Mouse (Mus musculus): ENCODE results near the gene Secisbp2. TPM values are rescaled to one million over a fixed set of nuclear protein-coding genes. Genes with fewer than 3 reads are reported as not detected.
A peak's percentile ranks its signal among the peaks of the same experiment; 100 is the strongest.
"Not testable (repeated sequence)": the region's sequence is repeated elsewhere in the genome, so short reads cannot be mapped to it uniquely, and the experiment has no call there.

The Secisbp2 gene
- polyA plus RNA-seq, 1 experiment from 2014 or later = 23.2 TPM

DNA sequence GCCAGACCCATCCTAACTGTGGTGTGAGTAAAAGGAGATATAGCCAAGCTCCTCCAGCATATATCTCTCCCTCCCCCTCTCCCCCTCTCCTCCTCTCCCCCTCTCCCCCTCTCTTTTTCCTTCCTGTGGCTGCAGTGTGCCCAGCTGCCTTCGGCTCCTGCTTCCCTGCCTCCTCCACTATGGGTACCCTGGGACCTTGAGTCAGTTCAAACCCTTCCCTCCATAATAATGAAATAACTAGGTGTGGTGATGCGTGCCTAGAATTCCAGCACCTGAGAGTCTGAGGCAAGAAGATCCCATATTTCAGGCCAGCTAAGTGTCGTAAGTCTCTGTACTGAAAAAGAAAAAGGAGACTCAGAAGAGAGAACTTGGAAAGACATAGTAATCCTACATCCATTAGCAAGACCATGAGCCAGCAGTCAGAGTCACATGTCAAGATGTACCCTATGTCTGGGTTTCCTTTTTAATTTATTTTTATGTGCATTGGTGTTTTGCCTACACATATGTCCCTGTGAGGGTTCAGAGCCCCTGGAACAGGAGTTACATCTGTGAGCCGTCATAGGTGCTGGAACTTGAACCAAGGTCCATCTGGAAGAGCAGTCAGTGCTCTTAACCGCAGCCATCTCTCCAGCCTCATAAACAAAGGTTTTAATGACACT is 18.8 kb upstream of the Secisbp2 start:
- ATAC-seq (ENCODE audit: insufficient number of reproducible peaks, low FRiP score, low TSS enrichment, low read depth) (no peak), DNase-seq (ENCODE audit: low spot score) (no peak)
- Histone ChIP-seq H3K9ac (ENCODE audit: low read length) (no peak overlapping the region), H3K9me3 (ENCODE audit: control insufficient read depth, low read length) (no peaks in the 10 kb centered on the region), H3K27ac (replicated peaks; ENCODE audit: low read depth, low read length) (no peak overlapping the region), H3K36me3 (ENCODE audit: control insufficient read depth, insufficient read depth, low read length) (no peaks in the 10 kb centered on the region), H3K27me3 (ENCODE audit: control insufficient read depth, insufficient read depth, low read length) (no peaks in the 10 kb centered on the region), H3K4me2 (ENCODE audit: low read depth, severe bottlenecking) (no peak overlapping the region), H3K4me1 (ENCODE audit: control insufficient read depth, insufficient read depth, low read length) (no peaks in the 10 kb centered on the region), H3K4me3 (ENCODE audit: low read depth, low read length) (no peak overlapping the region)
- 77% methylated on average over 5 of the region's 5 CpGs for WGBS

DNA sequence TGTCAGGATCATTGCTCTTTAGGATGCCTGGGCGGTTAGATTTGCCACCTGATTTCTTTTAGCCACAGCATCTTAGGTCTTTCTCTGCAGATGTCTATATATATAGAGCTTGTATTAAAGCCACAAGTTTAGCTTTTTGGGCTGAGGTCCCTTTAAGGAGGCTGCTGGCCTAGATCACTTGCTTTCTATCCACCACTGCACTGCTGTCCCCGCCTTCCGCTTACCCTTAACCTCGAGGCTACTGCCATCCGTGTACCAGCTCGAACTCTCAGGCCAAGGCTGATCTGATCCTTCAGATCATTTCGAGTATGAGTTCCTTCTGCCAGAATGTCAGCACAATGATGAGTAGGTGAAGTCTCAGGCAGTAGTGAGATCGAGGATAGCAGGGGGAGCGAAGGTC is 16.1 kb upstream of the Secisbp2 start:
- H3K36me3 ChIP-seq (ENCODE audit: control insufficient read depth, insufficient read depth, low read length); DNase-seq (ENCODE audit: low spot score); ATAC-seq (ENCODE audit: insufficient number of reproducible peaks, low FRiP score, low TSS enrichment, low read depth); H3K4me2 ChIP-seq (ENCODE audit: low read depth, severe bottlenecking); H3K4me1 ChIP-seq (ENCODE audit: control insufficient read depth, insufficient read depth, low read length); H3K4me3 ChIP-seq (ENCODE audit: low read depth, low read length); H3K27me3 ChIP-seq (ENCODE audit: control insufficient read depth, insufficient read depth, low read length); H3K9ac ChIP-seq (ENCODE audit: low read length); H3K9me3 ChIP-seq (ENCODE audit: control insufficient read depth, low read length); H3K27ac ChIP-seq (replicated peaks; ENCODE audit: low read depth, low read length): not testable (repeated sequence)
- WGBS = no CpG with 5 or more reads among the region's 9 CpGs

DNA sequence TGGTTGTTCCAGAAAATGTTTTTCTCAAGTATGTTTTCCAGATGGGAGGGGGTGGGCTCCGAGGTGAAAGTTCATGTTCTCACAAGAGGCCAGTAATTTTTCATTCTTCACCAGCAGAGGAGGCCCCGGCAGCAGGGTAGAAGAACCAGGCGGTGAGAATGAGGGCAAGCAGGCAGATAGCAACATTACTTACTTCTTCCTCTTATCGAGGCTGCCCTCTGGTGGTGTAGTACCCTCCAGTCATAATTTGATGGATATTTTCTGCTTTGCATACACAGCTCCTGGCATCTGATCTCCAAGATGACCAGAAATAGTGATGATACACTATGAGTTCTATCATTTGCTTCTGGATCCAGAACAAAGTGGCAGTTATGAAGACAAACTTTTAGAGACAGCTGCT is 12.5 kb upstream of the Secisbp2 start:
- ATAC-seq (ENCODE audit: insufficient number of reproducible peaks, low FRiP score, low TSS enrichment, low read depth) (no peak), DNase-seq (ENCODE audit: low spot score) (no peak)
- no peak overlapping the region for H3K27ac ChIP-seq (replicated peaks; ENCODE audit: low read depth, low read length)
- H3K4me2 ChIP-seq (ENCODE audit: low read depth, severe bottlenecking) = no peak overlapping the region
- no peaks in the 10 kb centered on the region for H3K27me3 ChIP-seq (ENCODE audit: control insufficient read depth, insufficient read depth, low read length)
- no peaks in the 10 kb centered on the region for H3K36me3 ChIP-seq (ENCODE audit: control insufficient read depth, insufficient read depth, low read length)
- no peaks in the 10 kb centered on the region for H3K4me1 ChIP-seq (ENCODE audit: control insufficient read depth, insufficient read depth, low read length)
- H3K9me3 ChIP-seq (ENCODE audit: control insufficient read depth, low read length) = no peaks in the 10 kb centered on the region
- no peak overlapping the region for H3K9ac ChIP-seq (ENCODE audit: low read length)
- 90% methylated on average over 4 of the region's 4 CpGs for WGBS
- H3K4me3 ChIP-seq (ENCODE audit: low read depth, low read length) = no peak overlapping the region

DNA sequence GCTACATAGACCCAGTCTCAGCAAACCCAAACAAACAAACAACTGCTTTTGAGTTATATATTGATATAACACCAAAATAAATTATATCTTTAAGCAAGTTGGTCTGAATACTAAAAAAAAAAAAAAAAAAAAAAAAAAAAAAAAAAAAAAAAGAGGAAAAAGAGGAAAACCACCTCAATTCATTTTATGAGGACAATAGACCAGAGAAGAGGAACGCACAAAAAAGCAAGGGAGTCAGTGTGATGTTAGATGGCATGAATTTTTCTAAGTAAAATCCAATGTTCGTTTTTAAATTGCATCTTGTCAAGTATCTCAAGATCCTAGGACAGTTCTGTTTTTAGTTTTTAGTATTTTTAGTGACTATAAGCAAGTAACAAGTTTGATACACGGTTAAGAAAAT is 10.1 kb upstream of the Secisbp2 start:
- ATAC-seq (ENCODE audit: insufficient number of reproducible peaks, low FRiP score, low TSS enrichment, low read depth) = no peak
- Histone ChIP-seq H3K4me2 (ENCODE audit: low read depth, severe bottlenecking) (no peak overlapping the region), H3K27me3 (ENCODE audit: control insufficient read depth, insufficient read depth, low read length) (no peaks in the 10 kb centered on the region), H3K36me3 (ENCODE audit: control insufficient read depth, insufficient read depth, low read length) (no peaks in the 10 kb centered on the region), H3K27ac (replicated peaks; ENCODE audit: low read depth, low read length) (no peak overlapping the region), H3K9me3 (ENCODE audit: control insufficient read depth, low read length) (no peaks in the 10 kb centered on the region), H3K4me3 (ENCODE audit: low read depth, low read length) (no peak overlapping the region), H3K9ac (ENCODE audit: low read length) (no peak overlapping the region), H3K4me1 (ENCODE audit: control insufficient read depth, insufficient read depth, low read length) (no peaks in the 10 kb centered on the region)
- 92% methylated on average over 3 of the region's 3 CpGs for WGBS
- no peak for DNase-seq (ENCODE audit: low spot score)

DNA sequence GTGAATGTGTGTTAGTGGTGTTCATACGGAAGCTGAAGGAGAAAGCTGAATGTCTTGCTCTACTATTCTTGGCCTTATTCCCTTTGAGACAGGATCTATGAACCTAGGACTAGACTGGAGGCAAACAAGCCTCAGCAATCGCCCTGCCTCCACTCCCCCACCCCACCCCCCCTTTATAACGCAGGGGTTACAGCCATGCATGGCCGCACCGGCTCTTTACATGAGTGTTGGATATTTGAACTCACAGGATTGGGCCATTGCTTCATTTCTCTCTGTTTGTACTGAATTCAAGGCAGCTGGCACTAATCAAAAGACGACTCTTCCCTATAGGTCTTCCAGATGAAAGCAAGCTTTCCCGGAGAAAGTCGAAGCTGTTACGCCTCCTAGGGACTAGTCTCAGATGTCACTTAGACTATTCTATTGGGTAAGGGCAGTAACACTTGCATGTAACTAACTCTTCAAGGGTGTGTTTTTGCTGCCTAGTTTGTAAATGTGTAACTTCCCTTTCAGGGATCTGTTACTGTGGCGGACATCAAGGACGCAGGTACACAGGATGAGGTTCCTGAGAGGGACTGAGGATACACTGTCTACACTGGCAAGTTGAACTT is 9.2 kb upstream of the Secisbp2 start:
- Histone ChIP-seq H3K9ac (ENCODE audit: low read length) (no peak overlapping the region), H3K27me3 (ENCODE audit: control insufficient read depth, insufficient read depth, low read length) (no peaks in the 10 kb centered on the region), H3K4me1 (ENCODE audit: control insufficient read depth, insufficient read depth, low read length) (peaks cover 3% of the 10 kb centered on the region; the same call in 1 of the 2 replicates), H3K27ac (replicated peaks; ENCODE audit: low read depth, low read length) (no peak overlapping the region), H3K9me3 (ENCODE audit: control insufficient read depth, low read length) (no peaks in the 10 kb centered on the region), H3K36me3 (ENCODE audit: control insufficient read depth, insufficient read depth, low read length) (no peaks in the 10 kb centered on the region), H3K4me2 (ENCODE audit: low read depth, severe bottlenecking) (no peak overlapping the region), H3K4me3 (ENCODE audit: low read depth, low read length) (no peak overlapping the region)
- DNase-seq (ENCODE audit: low spot score) (no peak), ATAC-seq (ENCODE audit: insufficient number of reproducible peaks, low FRiP score, low TSS enrichment, low read depth) (no peak)
- WGBS = 29% methylated on average over 11 of the region's 11 CpGs

DNA sequence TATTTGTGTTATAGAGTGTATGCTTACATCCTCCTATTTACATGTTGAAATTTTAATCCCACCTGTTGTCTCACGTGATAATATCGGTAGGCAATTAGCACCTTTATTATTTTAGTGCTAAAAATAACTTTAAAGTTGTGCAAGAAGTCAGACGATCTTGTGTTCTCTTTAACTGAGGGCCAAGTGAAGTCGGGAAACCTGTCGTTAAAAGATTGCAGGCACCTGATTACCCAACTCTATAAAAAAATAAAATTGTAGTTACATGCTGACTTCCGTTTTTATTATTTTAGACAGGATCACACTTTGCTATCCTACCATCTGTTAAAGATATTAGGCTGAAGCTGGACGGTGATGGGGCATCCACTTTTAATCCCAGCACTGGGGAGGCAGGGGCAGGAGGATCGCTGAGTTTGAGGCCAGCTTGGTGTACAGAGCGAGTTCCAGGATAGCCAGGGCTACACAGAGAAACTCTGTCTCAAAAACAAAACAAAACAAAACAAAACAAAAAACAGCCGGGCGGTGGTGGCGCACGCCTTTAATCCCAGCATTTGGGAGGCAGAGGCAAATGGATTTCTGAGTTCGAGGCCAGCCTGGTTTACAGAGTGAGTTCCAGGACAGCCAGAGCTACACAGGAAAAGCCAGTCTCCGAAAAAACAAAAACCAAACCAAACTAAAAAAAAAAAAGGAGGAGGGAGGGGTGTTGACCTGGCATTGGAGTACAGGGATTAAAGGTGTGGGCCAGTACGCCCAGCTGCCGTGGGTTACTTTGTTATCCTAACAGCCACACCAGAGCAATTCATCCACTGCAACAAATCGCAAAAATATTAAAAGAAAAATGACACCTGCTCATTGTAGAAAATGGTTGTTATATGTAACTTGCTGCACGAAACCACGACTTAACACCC is 7.3 kb upstream of the Secisbp2 start:
- Histone ChIP-seq H3K4me1 (ENCODE audit: control insufficient read depth, insufficient read depth, low read length) (peaks cover 3% of the 10 kb centered on the region; the same call in 1 of the 2 replicates), H3K4me3 (ENCODE audit: low read depth, low read length) (peak overlapping the region; percentile 61), H3K27me3 (ENCODE audit: control insufficient read depth, insufficient read depth, low read length) (no peaks in the 10 kb centered on the region), H3K36me3 (ENCODE audit: control insufficient read depth, insufficient read depth, low read length) (no peaks in the 10 kb centered on the region), H3K9ac (ENCODE audit: low read length) (peak overlapping the region; percentile 58; the same call in 1 of the 2 replicates), H3K27ac (replicated peaks; ENCODE audit: low read depth, low read length) (peak overlapping the region; percentile 47; the same call in 1 of the 2 replicates), H3K4me2 (ENCODE audit: low read depth, severe bottlenecking) (peak overlapping the region; percentile 47), H3K9me3 (ENCODE audit: control insufficient read depth, low read length) (no peaks in the 10 kb centered on the region)
- 48% methylated on average over 20 of the region's 20 CpGs for WGBS
- DNase-seq (ENCODE audit: low spot score) (no peak), ATAC-seq (ENCODE audit: insufficient number of reproducible peaks, low FRiP score, low TSS enrichment, low read depth) (peak; percentile 18; the same call in 1 of the 2 replicates)

DNA sequence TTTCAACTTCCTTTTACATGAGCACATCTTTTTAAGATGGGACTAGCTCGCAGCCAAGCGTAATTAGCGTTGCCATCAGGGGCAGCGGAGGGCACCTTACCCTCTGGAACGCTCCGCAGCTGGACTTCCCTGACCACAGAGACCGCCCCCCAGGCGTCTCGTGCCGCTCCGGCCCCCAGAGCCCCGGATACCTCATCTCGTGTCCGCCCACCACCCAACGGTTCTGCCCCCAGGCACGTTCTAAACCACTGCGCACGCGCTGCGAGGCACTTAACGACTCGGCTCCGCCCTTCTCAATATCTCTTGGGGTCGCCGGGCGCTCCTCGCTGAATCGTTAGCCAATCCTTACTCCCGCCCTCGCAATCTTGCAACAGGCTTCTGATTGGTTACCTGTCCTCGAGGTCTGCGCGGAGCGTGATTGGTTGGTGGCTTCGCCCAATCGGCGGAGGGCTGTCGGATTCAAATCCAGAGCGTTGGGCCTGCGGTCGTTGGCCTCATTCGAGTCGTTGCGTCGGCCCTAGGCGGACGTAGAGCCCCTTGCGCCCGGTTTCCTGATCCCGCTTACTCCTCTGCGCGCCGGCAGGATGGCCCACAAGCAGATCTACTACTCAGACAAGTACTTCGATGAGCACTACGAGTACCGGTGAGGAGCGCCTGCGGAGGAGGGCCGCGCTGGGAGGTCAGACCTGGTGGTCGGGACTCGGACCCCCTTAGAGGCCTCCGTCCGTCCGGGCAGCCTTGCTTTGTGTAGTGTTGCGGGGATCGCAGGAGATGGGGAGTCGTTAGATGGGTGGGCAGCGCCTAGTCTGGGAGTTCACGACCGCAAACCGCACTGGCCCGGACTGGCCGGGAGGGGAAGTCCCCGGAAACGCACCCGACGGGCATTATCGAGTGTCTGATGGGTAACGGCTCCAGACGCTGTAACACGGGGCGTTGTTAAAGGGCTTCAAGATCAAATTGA is 6.4 kb upstream of the Secisbp2 start, which contains the start of gene Cks2:
TSS of gene Cks2 (plus strand) at position 404 of the 961 bp plus-strand sequence.
- peak within 1 kb of the TSS; percentile 47 for H3K4me2 ChIP-seq (ENCODE audit: low read depth, severe bottlenecking)
- peak within 1 kb of the TSS; percentile 85 for H3K9ac ChIP-seq (ENCODE audit: low read length)
- peak within 1 kb of the TSS; percentile 61 for H3K4me3 ChIP-seq (ENCODE audit: low read depth, low read length)
- no peaks in the 10 kb centered on the region for H3K9me3 ChIP-seq (ENCODE audit: control insufficient read depth, low read length)
- DNase-seq (ENCODE audit: low spot score) (peak; percentile 98), ATAC-seq (ENCODE audit: insufficient number of reproducible peaks, low FRiP score, low TSS enrichment, low read depth) (peak; percentile 97)
- H3K27ac ChIP-seq (replicated peaks; ENCODE audit: low read depth, low read length) = peak within 1 kb of the TSS; percentile 47
- no peaks in the 10 kb centered on the region for H3K27me3 ChIP-seq (ENCODE audit: control insufficient read depth, insufficient read depth, low read length)
- peaks cover 3% of the 10 kb centered on the region; the same call in 1 of the 2 replicates for H3K4me1 ChIP-seq (ENCODE audit: control insufficient read depth, insufficient read depth, low read length)
- under 1% methylated on average over 83 of the region's 83 CpGs for WGBS
- no peaks in the 10 kb centered on the region for H3K36me3 ChIP-seq (ENCODE audit: control insufficient read depth, insufficient read depth, low read length)

All from limb, embryonic 11.5 days (tissue).